ENCODE assay signal across 8 mouse cellular contexts in the genomic region with DNA sequence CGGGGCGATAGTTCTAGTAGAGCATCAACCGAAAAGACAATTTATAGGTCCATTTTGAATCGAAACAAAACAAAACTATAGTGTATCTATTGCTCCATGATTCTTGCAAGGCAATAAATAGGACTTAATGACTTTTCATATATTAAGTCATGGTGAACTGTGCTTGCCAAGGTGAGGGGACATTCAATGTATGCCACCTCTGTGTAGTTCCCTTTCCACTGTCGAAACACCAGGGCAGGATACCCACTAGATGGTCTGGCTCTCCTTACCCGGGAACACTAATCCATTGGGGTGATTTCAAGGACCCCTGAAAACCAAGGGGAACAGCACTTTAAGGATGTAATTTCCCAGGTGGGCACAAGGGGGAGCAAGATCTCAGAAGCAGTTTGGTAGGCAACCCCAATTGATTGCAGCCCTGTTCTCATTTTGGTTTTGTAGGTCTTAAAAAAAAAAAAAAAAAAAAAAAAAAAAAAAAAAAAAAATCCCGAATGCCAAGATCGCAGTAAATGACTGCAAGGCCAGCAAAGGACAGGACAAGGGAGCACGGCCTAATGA.
A peak's percentile ranks its signal among the peaks of the same experiment; 100 is the strongest.
DNase-seq lines count a peak whose midpoint lies in the region; ATAC-seq lines count a peak whose summit lies in the region.
"Had no signal": no experiment of that assay in that cellular context is flagged by ENCODE, and none has a peak within 500 bp of the region (broad histone marks: within the 10 kb centered on the region; RNA-seq: fewer than 3 reads in every experiment).

No protein-coding gene starts in this region.

- H3K27me3 ChIP-seq in midbrain, embryonic 12.5 days, result no peaks in the 10 kb centered on the region
- H3K27me3 ChIP-seq in midbrain, embryonic 15.5 days (replicated peaks), result no peaks in the 10 kb centered on the region
- no peaks in the 10 kb centered on the region for H3K27me3 ChIP-seq in limb, embryonic 11.5 days (ENCODE audit: control insufficient read depth, insufficient read depth, low read length)
- H3K27me3 ChIP-seq: embryonic facial prominence, embryonic 13.5 days had no signal

- WGBS in midbrain, embryonic 12.5 days, result 70% methylated on average over 9 of the region's 9 CpGs
- 70% methylated on average over 9 of the region's 9 CpGs for WGBS in midbrain, embryonic 15.5 days
- 54% methylated on average over 9 of the region's 9 CpGs for whole genome bisulfite sequencing in limb, embryonic 11.5 days

- H3K36me3 ChIP-seq in midbrain, embryonic 12.5 days, result no peaks in the 10 kb centered on the region
- H3K36me3 ChIP-seq in midbrain, embryonic 15.5 days (replicated peaks), result no peaks in the 10 kb centered on the region
- no peaks in the 10 kb centered on the region for H3K36me3 ChIP-seq in limb, embryonic 11.5 days (ENCODE audit: control insufficient read depth, insufficient read depth, low read length)
- H3K36me3 ChIP-seq: embryonic facial prominence, embryonic 13.5 days had no signal

- peak; percentile 55 to 87 for DNase-seq in adrenal gland, adult (ENCODE audit: inconsistent age in 2 of 2, low spot score in 1 of 2)
- peak; percentile 46 for DNase-seq in cerebellum, adult 9-10 months
- peak; percentile 17 for DNase-seq in gastrocnemius, postnatal 14 days
- peak; percentile 70 for DNase-seq in limb, embryonic 11.5 days (ENCODE audit: low spot score)
- DNase-seq in right cerebral cortex, postnatal 10 days (ENCODE audit: low spot score in 2 of 2), result peak; percentile 34 to 60

- H3K4me3 ChIP-seq in midbrain, embryonic 12.5 days, result no peak overlapping the region
- no peak overlapping the region for H3K4me3 ChIP-seq in midbrain, embryonic 15.5 days
- no peak overlapping the region for H3K4me3 ChIP-seq in limb, embryonic 11.5 days (ENCODE audit: low read depth, low read length)
- H3K4me3 ChIP-seq: embryonic facial prominence, embryonic 13.5 days had no signal

- no peaks in the 10 kb centered on the region for H3K4me1 ChIP-seq in midbrain, embryonic 12.5 days
- H3K4me1 ChIP-seq in midbrain, embryonic 15.5 days, result no peaks in the 10 kb centered on the region
- no peaks in the 10 kb centered on the region for H3K4me1 ChIP-seq in limb, embryonic 11.5 days (ENCODE audit: control insufficient read depth, insufficient read depth, low read length)
- H3K4me1 ChIP-seq: embryonic facial prominence, embryonic 13.5 days had no signal

- intact Hi-C loops in gastrocnemius, postnatal 14 days (cut with DNase I; ENCODE audit: low total_unique reads), result loop anchor here (2.0 to 10.0 kb wide), 2 partner anchors 676 to 928 kb away; no protein-coding TSS in a partner anchor

- H3K27ac ChIP-seq in midbrain, embryonic 12.5 days (replicated peaks), result no peak overlapping the region
- no peak overlapping the region for H3K27ac ChIP-seq in midbrain, embryonic 15.5 days
- H3K27ac ChIP-seq in limb, embryonic 11.5 days (replicated peaks; ENCODE audit: low read depth, low read length), result no peak overlapping the region
- H3K27ac ChIP-seq: embryonic facial prominence, embryonic 13.5 days had no signal

- no peak overlapping the region for H3K4me2 ChIP-seq in midbrain, embryonic 12.5 days (replicated peaks)
- no peak overlapping the region for H3K4me2 ChIP-seq in midbrain, embryonic 15.5 days
- H3K4me2 ChIP-seq in limb, embryonic 11.5 days (ENCODE audit: low read depth, severe bottlenecking), result no peak overlapping the region
- H3K4me2 ChIP-seq: embryonic facial prominence, embryonic 13.5 days had no signal

- no peak overlapping the region for H3K9ac ChIP-seq in midbrain, embryonic 12.5 days (replicated peaks)
- H3K9ac ChIP-seq in midbrain, embryonic 15.5 days, result no peak overlapping the region
- H3K9ac ChIP-seq in limb, embryonic 11.5 days (ENCODE audit: low read length), result no peak overlapping the region
- H3K9ac ChIP-seq: embryonic facial prominence, embryonic 13.5 days had no signal

- ATAC-seq in midbrain, embryonic 12.5 days (ENCODE audit: low FRiP score, low read depth), result 0 out of 2 replicates have a peak, but pooled peaks have one; percentile 52
- ATAC-seq in midbrain, embryonic 15.5 days (replicated peaks), result no peak
- ATAC-seq in limb, embryonic 11.5 days (ENCODE audit: insufficient number of reproducible peaks, low FRiP score, low TSS enrichment, low read depth), result no peak

- no peaks in the 10 kb centered on the region for H3K9me3 ChIP-seq in midbrain, embryonic 12.5 days
- no peaks in the 10 kb centered on the region for H3K9me3 ChIP-seq in midbrain, embryonic 15.5 days
- no peaks in the 10 kb centered on the region for H3K9me3 ChIP-seq in limb, embryonic 11.5 days (ENCODE audit: control insufficient read depth, low read length)

Comparison
In these comparisons a context has a peak if more than half of its experiments do, and no peak if none do; other contexts are left out.
1. DNase-seq: peak in every context shown above with its lines; median percentile 71 in adrenal gland, adult; 70 in limb, embryonic 11.5 days; 47 in right cerebral cortex, postnatal 10 days; 46 in cerebellum, adult 9-10 months; 17 in gastrocnemius, postnatal 14 days.